Mouse (Mus musculus) left cerebral cortex, postnatal 25 days (tissue): ENCODE data around the gene Nbea. TPM values are rescaled to one million over a fixed set of nuclear protein-coding genes. Genes with fewer than 3 reads are reported as not detected.

Experiments used
- DNase-seq, 2 experiments: peaks; one replicate each; pipeline ENCODE4 v3.0.0; 2022; ENCODE audit warnings: low spot score in 2 of 2, mixed read lengths in 1 of 2
- intact Hi-C: fragments of 180-260 bp; cut with DNase I; formaldehyde crosslinking; loops from one replicate; pipeline ENCODE4 v1.15.1; 2025
- total RNA-seq, 2 experiments: library from RNA; stranded (reverse); gene quantifications; 2 replicates each; pipeline ENCODE4 v1.2.3; 2021

The Nbea gene
- total RNA-seq, 2 experiments from 2014 or later, result 180 to 185 TPM

DNA sequence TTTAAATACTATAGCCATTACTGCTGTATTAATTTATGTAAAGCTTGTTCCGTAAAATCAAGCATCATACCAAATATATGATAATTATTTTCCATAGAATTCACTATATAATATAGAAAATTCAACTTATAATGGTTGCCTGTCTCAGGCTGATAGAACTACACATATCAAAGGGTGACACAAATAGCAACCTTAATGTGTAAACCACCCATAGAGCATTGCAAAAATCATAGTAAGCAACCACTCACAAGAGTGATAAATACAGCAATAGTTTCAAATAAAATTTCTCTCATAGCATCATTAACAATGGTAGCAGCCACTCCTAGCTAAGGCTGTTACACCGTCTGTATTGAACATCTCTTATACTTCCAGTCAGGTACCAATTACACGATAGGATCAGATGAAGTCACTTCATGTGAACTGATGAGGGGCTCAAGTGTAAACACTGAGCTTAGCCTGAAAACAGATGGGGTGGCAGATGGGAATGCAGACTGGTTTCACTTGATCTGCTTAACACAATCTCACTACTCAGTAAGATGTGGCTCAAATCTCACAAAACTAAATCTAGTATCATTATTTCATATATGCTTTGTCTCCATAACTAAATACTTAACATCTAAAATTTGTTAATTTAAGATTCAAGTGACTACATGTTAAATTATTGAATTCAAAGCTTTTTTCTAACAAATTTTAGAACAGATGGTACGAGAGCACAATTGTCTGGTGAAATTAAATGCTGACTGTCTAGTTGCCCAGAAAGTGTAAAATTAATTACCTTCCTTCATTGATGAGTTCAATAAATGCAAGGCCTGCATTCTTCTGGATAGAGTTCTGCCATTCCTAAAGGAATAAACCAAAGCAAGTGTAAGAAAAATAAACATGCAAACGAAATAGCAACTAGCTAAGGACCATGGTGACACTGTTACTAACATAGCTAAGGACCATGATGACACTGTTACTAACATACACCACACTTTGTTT lies 310.3 kb downstream of the Nbea start:
- intact Hi-C loops, result no loop called here
- no peak for DNase-seq

DNA sequence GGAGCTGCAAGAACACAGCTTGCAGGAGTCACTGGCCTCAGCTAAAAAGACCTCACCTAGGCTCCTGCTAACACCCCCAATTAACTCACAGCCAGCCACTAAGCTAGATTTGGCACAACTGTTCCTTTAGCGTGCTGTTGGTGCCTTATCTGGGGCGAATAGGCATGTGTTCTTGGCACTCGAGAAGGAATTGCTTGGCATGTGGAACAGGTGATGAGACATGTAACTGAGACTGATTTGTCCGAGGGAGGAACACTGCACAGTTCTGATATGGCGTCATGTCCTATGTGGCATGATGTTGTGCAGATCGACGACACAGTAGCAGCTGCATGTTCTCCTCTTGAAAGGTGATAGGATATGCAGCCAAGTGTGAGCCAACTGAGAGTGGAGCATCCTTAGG lies 331.0 kb downstream of the Nbea start:
- intact Hi-C loops, result no loop called here
- no peak for DNase-seq

DNA sequence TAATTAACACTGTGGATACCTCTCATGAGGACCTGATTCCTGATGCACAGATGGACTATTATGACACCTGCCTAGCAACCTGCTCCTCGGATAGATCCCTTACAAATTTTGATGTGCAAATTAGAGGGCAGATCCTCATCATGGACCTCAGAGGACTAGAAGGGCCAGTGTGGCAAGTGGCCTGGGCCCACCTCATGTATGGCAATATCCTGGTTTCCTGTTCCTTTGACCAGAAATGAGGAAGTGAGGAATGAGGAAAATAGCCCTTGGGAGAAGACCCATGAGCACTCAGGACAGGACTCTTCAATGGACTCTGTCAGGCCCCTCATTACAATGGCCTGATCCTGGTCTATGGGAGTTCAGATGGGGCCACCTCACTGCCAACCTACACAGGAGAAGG lies 336.4 kb downstream of the Nbea start:
- DNase-seq, result no peak
- intact Hi-C loops, result no loop called here

DNA sequence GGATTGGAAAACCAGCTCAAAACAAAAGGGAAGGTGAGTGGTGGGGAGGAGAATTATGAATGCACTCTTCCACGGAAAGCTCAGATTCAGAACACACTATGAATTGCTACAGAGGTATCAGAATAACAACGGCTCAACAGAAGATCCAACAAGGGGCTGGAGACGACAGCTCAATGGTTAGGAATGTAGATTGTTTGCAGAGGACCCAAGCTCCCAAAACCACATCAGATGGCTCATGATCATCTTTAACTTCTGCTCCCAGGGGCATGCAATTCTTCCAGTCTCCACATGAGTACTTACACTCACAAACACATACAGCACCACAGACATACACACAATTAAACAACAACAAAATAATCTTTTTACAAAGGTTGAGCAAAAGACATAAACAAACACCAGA lies 346.3 kb downstream of the Nbea start:
- DNase-seq, result no peak
- intact Hi-C loops, result no loop called here

DNA sequence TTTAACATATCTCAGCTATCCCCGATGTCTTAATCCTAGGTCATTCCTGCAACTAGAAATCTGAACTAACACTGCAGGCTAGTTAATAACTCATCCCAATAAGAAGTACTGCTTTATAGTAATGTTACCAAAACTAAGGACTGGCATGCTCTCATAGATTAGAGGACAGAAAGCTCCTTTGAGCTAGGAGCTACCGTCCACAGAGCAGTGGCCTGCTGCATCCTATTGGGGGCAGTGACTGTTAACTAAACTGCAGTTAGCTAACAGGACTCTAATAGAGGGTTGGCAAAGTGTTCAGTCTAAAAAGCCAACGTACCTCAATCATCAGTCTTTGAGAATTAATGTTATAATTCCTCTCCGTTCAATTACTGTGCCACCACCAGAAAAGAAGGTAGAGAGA lies 348.3 kb downstream of the Nbea start:
- intact Hi-C loops, result no loop called here
- DNase-seq, result no peak

DNA sequence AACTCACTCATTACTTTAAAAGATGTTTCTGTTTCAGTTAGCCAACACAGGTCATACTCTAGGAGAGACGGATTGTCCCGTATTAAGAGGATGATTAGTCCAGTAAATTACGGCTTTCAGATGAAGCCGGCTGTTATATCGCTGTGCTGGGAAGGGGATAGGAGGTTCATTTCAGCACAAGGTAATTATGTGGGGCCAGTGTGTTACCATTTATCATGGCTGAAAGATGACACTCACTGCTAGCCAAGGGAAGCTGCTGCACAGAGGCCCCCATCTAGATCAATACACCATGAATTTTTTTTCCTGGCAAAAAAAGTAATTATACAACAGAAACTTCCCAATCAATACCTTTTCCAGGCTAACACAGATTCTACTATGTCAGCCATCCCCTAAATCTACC lies 353.3 kb downstream of the Nbea start:
- no peak for DNase-seq

DNA sequence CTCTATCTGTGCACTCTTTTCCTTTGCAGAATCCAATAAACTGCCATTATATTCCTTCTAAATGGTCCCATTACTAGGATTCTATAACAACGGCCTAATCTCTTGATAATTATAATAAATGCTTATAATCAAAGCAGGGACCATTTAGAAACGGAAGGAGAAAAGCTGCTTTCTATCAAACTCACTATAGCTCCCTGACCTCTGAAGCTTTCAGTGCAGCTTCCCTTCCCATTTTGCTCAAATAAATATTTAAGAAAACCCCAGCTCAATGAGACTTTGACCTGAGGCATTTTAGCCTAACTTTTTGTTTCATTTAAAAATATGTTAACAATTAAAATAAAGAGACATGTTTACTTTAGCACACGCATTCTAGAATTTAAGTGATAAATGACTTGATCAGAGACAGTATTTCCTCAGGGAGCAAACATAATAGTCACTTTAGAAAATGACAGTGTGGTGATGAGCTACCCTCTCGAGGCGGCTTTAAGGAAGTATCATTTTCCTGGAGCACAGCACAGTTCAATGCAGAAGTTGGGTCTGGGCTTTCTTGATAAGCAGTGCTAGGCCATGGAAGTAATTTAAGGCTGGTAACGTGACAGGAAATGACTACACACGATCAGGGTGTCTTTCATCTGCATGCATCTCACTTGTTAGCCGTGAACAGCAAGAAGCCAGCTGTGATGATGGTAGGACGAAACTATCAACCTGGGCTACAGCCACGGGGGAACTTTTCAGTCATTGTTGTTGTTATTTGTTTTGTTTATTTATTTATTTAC lies 354.8 kb downstream of the Nbea start:
- no peak for DNase-seq
- intact Hi-C loops, result no loop called here

More for the DNA sequence above, 353.3 kb downstream of the Nbea start:
- intact Hi-C loops, result no loop called here

DNA sequence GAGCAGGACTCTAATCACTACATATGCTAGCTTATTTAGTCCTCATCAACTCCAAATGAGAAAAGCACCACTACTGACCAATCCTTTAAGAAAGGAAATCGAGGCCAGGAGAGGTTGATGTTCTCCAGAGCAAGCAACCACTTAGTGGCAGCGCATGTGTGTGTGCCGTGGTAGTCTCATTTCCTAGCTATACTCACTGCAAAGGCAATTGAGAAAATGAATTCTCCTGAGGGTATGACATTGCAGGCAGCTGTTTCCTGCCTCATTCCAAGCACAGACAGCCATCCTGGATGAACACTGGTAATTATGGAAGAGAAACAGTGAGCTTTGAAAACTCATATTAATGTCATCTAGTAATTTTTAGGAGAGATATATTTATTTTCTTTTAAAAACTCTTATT lies 358.6 kb downstream of the Nbea start:
- intact Hi-C loops, result no loop called here
- DNase-seq, result no peak

DNA sequence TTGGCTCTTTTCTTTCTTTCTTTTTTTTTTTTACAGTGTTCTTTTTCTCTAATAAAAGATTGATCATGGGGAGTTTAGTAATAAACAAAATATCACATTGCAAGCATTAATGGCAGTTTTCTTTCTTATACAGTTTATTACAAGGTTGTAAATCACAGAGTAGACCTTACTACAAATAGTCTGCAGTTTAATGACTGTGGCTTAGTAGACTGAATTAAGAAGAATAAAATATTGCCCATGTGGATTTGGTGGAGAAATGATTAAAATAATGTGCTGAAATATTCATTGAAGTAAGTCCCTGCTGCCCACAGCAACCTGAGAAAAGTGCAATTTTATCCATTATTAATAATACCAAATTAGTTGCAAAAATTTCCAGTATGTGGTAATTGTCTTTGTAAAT lies 363.9 kb downstream of the Nbea start:
- intact Hi-C loops, result no loop called here

DNA sequence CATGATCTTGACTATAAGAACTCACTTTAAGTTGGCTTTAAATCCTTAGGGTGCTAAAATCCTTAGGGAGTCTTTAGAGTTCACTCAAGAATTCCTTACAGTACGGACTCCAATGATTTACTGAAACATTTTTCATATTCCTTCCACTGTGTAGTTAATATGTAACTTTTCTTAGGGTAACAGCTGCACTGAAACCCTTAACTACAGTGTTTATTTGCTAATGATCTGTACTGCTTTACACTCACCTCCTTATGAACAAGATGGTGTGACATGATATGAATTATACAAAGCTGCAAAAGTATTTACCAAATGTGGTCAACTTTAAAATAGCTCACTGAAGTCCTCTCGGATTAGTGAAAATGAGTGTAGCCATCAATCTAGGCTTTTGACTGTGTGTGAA lies 365.4 kb downstream of the Nbea start:
- DNase-seq, result no peak
- intact Hi-C loops, result no loop called here

More for the DNA sequence above, 363.9 kb downstream of the Nbea start:
- no peak for DNase-seq

DNA sequence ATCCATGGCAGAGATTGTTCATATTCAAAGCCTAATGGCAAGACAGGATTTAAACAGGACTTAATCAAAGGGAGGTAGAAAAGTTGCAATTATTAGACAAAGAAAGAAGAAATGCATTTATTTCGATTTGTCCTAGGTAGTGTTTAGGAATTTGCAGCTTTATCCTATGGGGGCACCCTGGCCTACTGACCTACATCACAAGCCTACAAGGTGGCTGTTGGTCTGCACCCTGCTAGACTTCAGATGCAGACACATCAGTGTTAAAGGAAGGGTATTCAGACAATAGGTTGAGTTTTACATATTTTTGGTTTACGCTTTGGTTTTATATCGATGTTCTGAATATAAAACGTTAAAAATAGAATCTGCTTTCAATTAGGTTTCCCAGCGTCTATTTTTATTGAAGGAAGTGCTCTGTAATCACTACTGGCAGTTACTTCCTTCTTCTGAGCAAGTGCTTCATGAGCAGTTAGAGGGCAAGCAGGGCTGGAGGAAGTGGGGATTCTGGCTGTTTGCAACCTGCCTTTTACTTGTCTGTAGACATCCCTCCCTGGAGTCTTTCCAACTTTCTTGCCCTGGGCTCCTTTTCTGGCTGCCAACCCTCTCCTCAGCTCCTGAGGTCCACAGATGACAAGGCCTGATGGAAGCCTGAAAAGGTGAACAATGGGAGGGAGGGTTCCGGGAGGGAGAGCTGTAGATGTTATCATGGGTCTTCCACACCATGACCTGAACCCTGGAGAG lies 366.7 kb downstream of the Nbea start:
- no peak for DNase-seq
- intact Hi-C loops, result no loop called here

DNA sequence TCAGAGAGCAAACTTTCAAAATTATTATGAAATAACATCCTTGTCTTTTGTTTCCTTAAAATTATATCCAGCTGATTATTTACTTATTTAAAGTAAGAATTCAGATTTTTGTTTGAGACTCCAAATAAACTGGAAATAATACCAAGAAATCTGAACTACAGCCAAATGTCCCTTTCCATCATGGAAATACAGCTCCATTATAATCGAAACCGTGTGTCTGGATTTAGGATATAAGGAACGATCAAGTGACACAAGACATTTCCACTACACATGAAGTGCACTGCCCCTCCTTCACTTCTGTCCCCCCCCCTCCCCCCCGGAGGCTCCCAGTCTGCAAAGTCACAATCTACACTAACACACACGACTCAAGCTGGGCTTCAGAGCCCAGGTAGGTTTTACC lies 367.4 kb downstream of the Nbea start:
- intact Hi-C loops, result no loop called here
- DNase-seq, result no peak

DNA sequence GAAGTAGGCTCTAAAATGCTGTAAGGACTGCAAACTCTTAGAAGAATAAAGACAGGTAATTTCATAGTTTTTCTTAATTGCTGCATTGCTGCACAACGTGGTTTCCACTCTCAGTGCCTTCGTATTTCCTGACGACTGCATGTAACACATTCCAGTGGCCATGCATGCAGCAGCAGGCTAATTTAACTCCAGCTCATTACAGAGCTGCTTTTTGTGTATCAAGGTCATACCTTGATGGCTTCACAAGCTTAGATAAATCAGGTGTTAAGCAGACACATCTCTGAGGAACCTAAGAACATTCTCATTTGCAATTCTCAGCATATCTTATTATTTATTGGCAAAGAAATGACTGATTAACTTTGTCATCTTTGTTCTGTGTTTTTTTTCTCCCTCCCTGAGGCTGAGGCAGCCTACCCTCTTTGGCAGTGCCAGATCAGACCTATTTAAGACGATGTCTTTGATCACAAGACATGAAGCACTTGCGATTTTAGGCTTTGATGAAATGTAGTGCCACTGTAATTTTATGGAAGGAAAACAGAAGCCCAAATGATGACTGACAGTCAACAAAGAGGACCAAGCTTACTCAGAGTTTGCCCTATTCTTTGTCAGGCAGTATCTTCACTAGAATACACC lies 368.4 kb downstream of the Nbea start:
- intact Hi-C loops, result no loop called here

DNA sequence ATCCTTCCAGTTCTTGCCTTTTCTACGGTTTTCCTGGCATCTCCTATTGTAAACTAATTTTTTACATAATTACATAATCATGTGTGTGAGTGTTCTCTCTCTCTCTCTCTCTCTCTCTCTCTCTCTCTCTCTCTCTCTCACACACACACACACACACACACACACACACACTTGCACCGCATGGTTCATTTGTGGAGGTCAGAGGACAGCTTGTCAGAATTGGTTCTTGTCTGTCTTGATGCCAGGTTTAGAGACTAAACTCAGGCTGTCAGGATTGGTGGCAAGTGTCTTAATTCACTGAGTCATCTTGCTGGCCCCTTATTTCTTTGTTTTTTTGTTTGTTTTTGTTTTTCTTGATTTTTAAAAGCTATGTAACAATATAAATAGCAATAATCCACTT lies 388.7 kb downstream of the Nbea start:
- intact Hi-C loops, result no loop called here

More for the DNA sequence above, 368.4 kb downstream of the Nbea start:
- no peak for DNase-seq

DNA sequence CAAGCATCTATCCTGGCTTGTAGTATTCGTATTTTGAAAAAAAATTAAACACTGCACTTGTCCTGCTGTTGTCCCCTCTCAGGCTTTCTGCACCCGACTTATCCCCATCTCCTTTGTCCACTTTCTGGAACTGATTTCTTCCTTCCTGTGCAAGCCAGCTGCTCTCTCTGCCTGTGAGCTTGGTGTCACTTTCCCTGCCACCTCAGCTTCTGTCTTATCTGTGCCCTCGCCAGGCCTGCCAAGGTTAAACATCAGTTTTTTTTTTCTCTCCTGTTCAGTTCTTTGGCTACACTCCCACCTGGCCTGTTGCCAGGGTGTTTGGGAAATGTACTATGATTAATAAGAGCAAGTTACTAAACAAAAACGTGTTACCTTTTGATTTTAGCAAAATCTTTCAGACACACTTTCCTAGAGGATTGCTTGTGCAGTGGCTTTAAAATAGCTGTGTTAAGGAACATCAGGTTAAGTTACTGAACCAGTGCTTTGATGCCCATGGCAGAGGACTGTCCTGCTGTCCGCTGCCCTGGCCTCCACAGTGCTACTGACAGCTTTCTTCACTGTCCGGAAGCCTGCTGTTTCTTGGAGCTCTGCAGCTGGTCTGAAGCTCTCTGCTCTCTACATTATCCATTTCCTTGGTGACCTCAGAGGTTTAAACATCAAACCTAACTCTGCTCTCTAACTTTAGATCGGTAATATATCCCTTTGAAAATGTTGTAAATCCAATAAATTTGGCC lies 389.5 kb downstream of the Nbea start:
- intact Hi-C loops, result no loop called here
- no peak for DNase-seq

More for the DNA sequence above, 388.7 kb downstream of the Nbea start:
- DNase-seq, result no peak

DNA sequence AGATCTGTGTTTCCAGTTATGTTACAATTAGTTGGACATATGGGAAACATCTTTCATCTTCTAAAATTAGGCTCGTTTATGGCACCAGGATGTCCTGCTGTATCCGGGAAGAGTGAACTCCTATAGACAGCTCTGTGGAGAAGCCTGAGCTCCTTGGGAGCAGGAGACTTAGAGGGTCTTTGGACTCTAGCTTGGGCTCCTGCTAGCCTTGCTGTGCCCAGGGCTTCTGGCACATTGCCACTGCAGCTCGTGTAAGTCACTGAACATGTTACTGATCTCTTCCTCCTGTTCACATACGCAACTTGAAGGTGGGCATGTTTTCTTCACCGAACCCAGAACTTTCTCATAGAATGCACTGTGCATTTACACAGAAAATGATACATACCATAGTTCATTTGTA lies 391.2 kb downstream of the Nbea start:
- intact Hi-C loops, result no loop called here
- no peak for DNase-seq

DNA sequence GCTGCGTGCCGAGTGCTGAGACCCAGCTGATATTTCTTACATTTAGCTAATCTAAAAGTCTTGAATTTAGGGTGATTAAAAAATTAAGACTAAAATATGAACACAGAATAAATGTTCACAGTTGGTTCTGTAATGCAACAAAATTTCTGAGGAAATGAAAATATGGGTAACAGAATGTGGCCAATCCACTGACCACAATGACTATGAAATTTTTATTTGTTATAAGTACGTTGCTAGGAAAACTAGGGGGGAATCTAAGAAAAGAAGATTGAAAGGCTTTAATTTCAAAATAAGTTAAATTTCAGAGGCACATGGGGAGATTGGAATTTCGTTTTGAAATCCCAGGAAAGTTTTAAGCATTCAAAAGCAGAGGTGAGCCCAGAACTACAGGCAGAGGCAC lies 392.9 kb downstream of the Nbea start:
- intact Hi-C loops, result no loop called here
- no peak for DNase-seq

DNA sequence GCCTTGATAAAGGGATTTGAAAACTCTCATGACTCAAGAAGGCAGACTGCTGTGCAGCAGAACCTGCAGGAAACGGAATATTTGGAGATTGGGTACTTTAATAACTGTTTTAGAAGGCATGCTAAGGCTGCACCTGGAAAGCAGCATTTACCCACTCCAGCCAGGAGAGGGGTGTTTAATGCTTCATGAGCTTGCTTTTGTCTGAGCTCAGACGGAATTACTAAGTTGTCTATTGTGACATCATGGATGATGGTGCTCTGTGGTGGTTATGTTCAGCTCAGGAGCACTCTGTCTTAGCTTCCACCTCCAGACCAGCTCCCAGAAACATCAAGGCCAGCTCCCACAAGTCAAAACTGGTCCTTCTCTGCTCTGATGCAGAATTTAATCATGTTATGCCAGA lies 393.6 kb downstream of the Nbea start:
- DNase-seq, result no peak
- intact Hi-C loops, result loop anchor here (5.0 kb wide), 1 partner anchor 253 kb away; no protein-coding TSS in a partner anchor
